Mouse (Mus musculus): Measurements from ENCODE around the gene Sestd1. TPM values are rescaled to one million over a fixed set of nuclear protein-coding genes. Genes with fewer than 3 reads are reported as not detected.

Sestd1 gene
- total RNA-seq (2012; rRNA removed): not detected in 2 replicates
- polyA plus RNA-seq (2012; ENCODE audit: insufficient read depth in 1 of 2, insufficient read length in 2 of 2, low read depth in 1 of 2, low replicate concordance in 2 of 2, missing spikeins in 1 of 2): not detected

GRCm38 (mm10) chr2:77280512-77281409 lies at the start of gene Sestd1:
Sestd1 (minus strand) TSS chr2:77280592.
- Histone ChIP-seq H3K4me3 (ENCODE audit: control insufficient read depth in 1 of 2, insufficient read depth in 1 of 2, low read depth in 2 of 2, low read length in 2 of 2) (no peak within 1 kb of the TSS), H3K36me3 (ENCODE audit: control insufficient read depth in 1 of 2, insufficient read depth in 2 of 2, low read length in 2 of 2) (no peaks in the 10 kb centered on the region), H3K79me2 (ENCODE audit: control insufficient read depth, insufficient read depth, low read length, poor library complexity) (no peaks in the 10 kb centered on the region), H3K9me3 (replicated peaks; ENCODE audit: insufficient read depth, low read length) (no peaks in the 10 kb centered on the region), H3K27ac (ENCODE audit: control insufficient read depth, low read depth, low read length) (no peak within 1 kb of the TSS), H3K4me1 (ENCODE audit: control insufficient read depth in 1 of 2, insufficient read depth in 2 of 2, low read length in 2 of 2) (no peaks in the 10 kb centered on the region), H3K9ac (ENCODE audit: control insufficient read depth, low read depth, low read length, poor library complexity, severe bottlenecking) (no peak within 1 kb of the TSS), H3K27me3 (ENCODE audit: control insufficient read depth in 1 of 2, insufficient read depth in 2 of 2, low read length in 2 of 2) (no peaks in the 10 kb centered on the region)
- TF ChIP-seq ZKSCAN1 (IDR thresholded peaks at IDR 0.05; ENCODE audit: low read depth, low read length): no peak
- TF ChIP-seq MAX (IDR thresholded peaks at IDR 0.05; ENCODE audit: low read length): no peak
- no peak for TF ChIP-seq SMC3 (IDR thresholded peaks at IDR 0.05; ENCODE audit: low read depth, low read length)
- TF ChIP-seq KAT2A (conservative IDR thresholded peaks at IDR 0.05; ENCODE audit: low read depth, low read length): no peak
- no peak for TF ChIP-seq MEF2A (IDR thresholded peaks at IDR 0.05; ENCODE audit: extremely low read depth, insufficient replicate concordance, low read depth, low read length, poor library complexity, severe bottlenecking)
- no peak for TF ChIP-seq CHD2 (IDR thresholded peaks at IDR 0.05; ENCODE audit: low read length)
- no peak for TF ChIP-seq ZC3H11A (IDR thresholded peaks at IDR 0.05; ENCODE audit: low read depth, low read length)
- no peak for TF ChIP-seq TBP (IDR thresholded peaks at IDR 0.05; ENCODE audit: low read depth, low read length)
- no peak for TF ChIP-seq USF2 (IDR thresholded peaks at IDR 0.05; ENCODE audit: borderline replicate concordance in 1 of 2, insufficient read depth in 1 of 2, low read depth in 1 of 2, low read length in 2 of 2)
- no peak for TF ChIP-seq GABPA (IDR thresholded peaks at IDR 0.05; ENCODE audit: low read depth, low read length)
- TF ChIP-seq MYB (IDR thresholded peaks at IDR 0.05; ENCODE audit: low read depth, low read length): no peak
- no peak for DNase-seq (ENCODE audit: low read depth, low spot score)

- no peak overlapping the region for H3K4me3 ChIP-seq (ENCODE audit: control insufficient read depth in 1 of 2, insufficient read depth in 1 of 2, low read depth in 2 of 2, low read length in 2 of 2)
- no peak for TF ChIP-seq E2F4 (IDR thresholded peaks at IDR 0.05; ENCODE audit: borderline replicate concordance, low read depth, low read length)
- TF ChIP-seq GABPA (IDR thresholded peaks at IDR 0.05; ENCODE audit: low read depth, low read length): no peak
- TF ChIP-seq TBP (IDR thresholded peaks at IDR 0.05; ENCODE audit: low read depth, low read length): no peak
- no peak for TF ChIP-seq MYC (IDR thresholded peaks at IDR 0.05; ENCODE audit: low read depth, low read length)
- TF ChIP-seq NRF1 (IDR thresholded peaks at IDR 0.05; ENCODE audit: insufficient read depth, low read depth, low read length, poor library complexity, severe bottlenecking): no peak
- no peak for TF ChIP-seq ZNF384 (IDR thresholded peaks at IDR 0.05; ENCODE audit: low read depth, low read length)
- TF ChIP-seq ZMIZ1 (IDR thresholded peaks at IDR 0.05; ENCODE audit: low read depth, low read length): no peak
- no peak for TF ChIP-seq USF1 (IDR thresholded peaks at IDR 0.05; ENCODE audit: low read depth, low read length)
- TF ChIP-seq CHD2 (IDR thresholded peaks at IDR 0.05; ENCODE audit: low read length): no peak
- TF ChIP-seq MAX (IDR thresholded peaks at IDR 0.05; ENCODE audit: low read length): no peak
- no peak for TF ChIP-seq MXI1 (IDR thresholded peaks at IDR 0.05; ENCODE audit: low read depth, low read length)
- TF ChIP-seq JUND (IDR thresholded peaks at IDR 0.05; ENCODE audit: low read depth, low read length): no peak
- no peak for TF ChIP-seq MAZ (IDR thresholded peaks at IDR 0.05; ENCODE audit: low read depth, low read length)
- TF ChIP-seq USF2 (IDR thresholded peaks at IDR 0.05; ENCODE audit: borderline replicate concordance in 1 of 2, insufficient read depth in 1 of 2, low read depth in 1 of 2, low read length in 2 of 2): no peak
- no peak for TF ChIP-seq NELFE (IDR thresholded peaks at IDR 0.05; ENCODE audit: low read depth, low read length)
- no peak for TF ChIP-seq POLR2A (IDR thresholded peaks at IDR 0.05; ENCODE audit: control insufficient read depth in 1 of 2, insufficient read depth in 1 of 2, low read depth in 1 of 2, low read length in 2 of 2, poor library complexity in 1 of 2)
- no peak for TF ChIP-seq CHD1 (IDR thresholded peaks at IDR 0.05; ENCODE audit: low read depth, low read length)
- TF ChIP-seq TAL1 (IDR thresholded peaks at IDR 0.05; ENCODE audit: low read length): no peak
- DNase-seq (ENCODE audit: low read depth, low spot score): no peak
- no peaks in the 10 kb centered on the region for H3K9me3 ChIP-seq (replicated peaks; ENCODE audit: insufficient read depth, low read length)
- H3K9ac ChIP-seq (ENCODE audit: control insufficient read depth, low read depth, low read length, poor library complexity, severe bottlenecking): no peak overlapping the region
- H3K27me3 ChIP-seq (ENCODE audit: control insufficient read depth in 1 of 2, insufficient read depth in 2 of 2, low read length in 2 of 2): no peaks in the 10 kb centered on the region
- H3K79me2 ChIP-seq (ENCODE audit: control insufficient read depth, insufficient read depth, low read length, poor library complexity): no peaks in the 10 kb centered on the region
- H3K27ac ChIP-seq (ENCODE audit: control insufficient read depth, low read depth, low read length): no peak overlapping the region
- no peaks in the 10 kb centered on the region for H3K36me3 ChIP-seq (ENCODE audit: control insufficient read depth in 1 of 2, insufficient read depth in 2 of 2, low read length in 2 of 2)
- H3K4me1 ChIP-seq (ENCODE audit: control insufficient read depth in 1 of 2, insufficient read depth in 2 of 2, low read length in 2 of 2): no peaks in the 10 kb centered on the region
These were observed 46.9 kb upstream of the Sestd1 start for GRCm38 (mm10) chr2:77327246-77327645.
